Mouse (Mus musculus): ENCODE measurements around the gene Scaf11.

DNA sequence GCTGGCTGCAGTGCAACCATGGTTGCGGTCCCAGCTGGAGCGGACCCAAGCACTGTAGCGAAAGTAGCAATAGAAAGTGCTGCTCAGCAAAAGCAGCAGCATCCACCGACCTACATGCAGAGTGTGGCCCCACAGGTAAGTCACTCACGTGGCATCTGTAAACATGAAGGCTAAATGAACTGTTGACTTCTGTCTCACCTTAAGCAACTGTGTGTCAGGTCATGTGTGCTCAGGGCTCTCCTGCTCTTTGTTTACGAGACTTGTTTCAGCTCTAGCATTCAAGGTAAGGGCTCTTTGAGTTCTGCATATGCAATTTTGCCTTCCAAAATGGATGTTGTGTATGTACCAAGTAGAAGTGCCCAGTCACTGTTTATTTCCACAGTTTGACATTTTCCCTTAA is 88.0 kb downstream of the Scaf11 start:
- no peak for TF ChIP-seq CTCF (IDR thresholded peaks at IDR 0.05; ENCODE audit: low read depth)
- no peak for TF ChIP-seq EP300 (optimal IDR thresholded peaks at IDR 0.05)
